Mouse (Mus musculus): Measurements from ENCODE around the gene Fbxo24. TPM values are rescaled to one million over a fixed set of nuclear protein-coding genes. Genes with fewer than 3 reads are reported as not detected.
A peak's percentile ranks its signal among the peaks of the same experiment; 100 is the strongest.

Gene Fbxo24
- polyA plus RNA-seq, 1 experiment from 2014 or later = not detected

- H3K27ac ChIP-seq (replicated peaks) = no peak overlapping the region
- WGBS = 84% methylated on average over 2 of the region's 2 CpGs
- no peak overlapping the region for H3K9ac ChIP-seq (replicated peaks)
- H3K9me3 ChIP-seq = no peaks in the 10 kb centered on the region
- H3K4me2 ChIP-seq (replicated peaks) = no peak overlapping the region
- no peak for ATAC-seq (replicated peaks)
- no peaks in the 10 kb centered on the region for H3K36me3 ChIP-seq
- peaks cover 30% of the 10 kb centered on the region for H3K4me1 ChIP-seq
- H3K4me3 ChIP-seq = no peak overlapping the region
- H3K27me3 ChIP-seq = no peaks in the 10 kb centered on the region
These were observed 30.5 kb downstream of the Fbxo24 start for GRCm38 (mm10) chr5:137598100-137598826.

GRCm38 (mm10) chr5:137597625-137598024 is 31.2 kb downstream of the Fbxo24 start:
- 95% methylated on average over 6 of the region's 6 CpGs for WGBS
- no peak overlapping the region for H3K9ac ChIP-seq (replicated peaks)
- H3K27me3 ChIP-seq = no peaks in the 10 kb centered on the region
- peaks cover 28% of the 10 kb centered on the region for H3K4me1 ChIP-seq
- H3K27ac ChIP-seq (replicated peaks) = no peak overlapping the region
- H3K36me3 ChIP-seq = no peaks in the 10 kb centered on the region
- H3K9me3 ChIP-seq = no peaks in the 10 kb centered on the region
- H3K4me3 ChIP-seq = no peak overlapping the region
- no peak overlapping the region for H3K4me2 ChIP-seq (replicated peaks)
- ATAC-seq (replicated peaks) = no peak

- Histone ChIP-seq H3K27me3 (no peaks in the 10 kb centered on the region), H3K27ac (replicated peaks) (no peak overlapping the region), H3K36me3 (no peaks in the 10 kb centered on the region), H3K9ac (replicated peaks) (no peak overlapping the region), H3K4me1 (peaks cover 21% of the 10 kb centered on the region), H3K4me3 (0 out of 2 replicates have a peak overlapping the region, but pooled peaks have one; percentile 8), H3K9me3 (no peaks in the 10 kb centered on the region), H3K4me2 (replicated peaks) (peak overlapping the region; percentile 3; the same call in 1 of the 2 replicates)
- no peak for ATAC-seq (replicated peaks)
- 36% methylated on average over 30 of the region's 30 CpGs for WGBS
These were observed 32.1 kb downstream of the Fbxo24 start for GRCm38 (mm10) chr5:137596601-137597261.

- no peaks in the 10 kb centered on the region for H3K9me3 ChIP-seq
- no peak overlapping the region for H3K27ac ChIP-seq (replicated peaks)
- ATAC-seq (replicated peaks) = no peak
- H3K4me3 ChIP-seq = no peak overlapping the region
- no peak overlapping the region for H3K4me2 ChIP-seq (replicated peaks)
- H3K36me3 ChIP-seq = no peaks in the 10 kb centered on the region
- 70% methylated on average over 7 of the region's 7 CpGs for WGBS
- no peaks in the 10 kb centered on the region for H3K27me3 ChIP-seq
- H3K9ac ChIP-seq (replicated peaks) = no peak overlapping the region
- H3K4me1 ChIP-seq = peaks cover 16% of the 10 kb centered on the region
These were observed 32.9 kb downstream of the Fbxo24 start for GRCm38 (mm10) chr5:137595921-137596320.

- 72% methylated on average over 5 of the region's 5 CpGs for WGBS
- Histone ChIP-seq H3K4me2 (replicated peaks) (no peak overlapping the region), H3K9ac (replicated peaks) (no peak overlapping the region), H3K36me3 (no peaks in the 10 kb centered on the region), H3K4me1 (no peaks in the 10 kb centered on the region), H3K27me3 (no peaks in the 10 kb centered on the region), H3K9me3 (no peaks in the 10 kb centered on the region), H3K27ac (replicated peaks) (no peak overlapping the region), H3K4me3 (no peak overlapping the region)
- ATAC-seq (replicated peaks) = no peak
These were observed 38.3 kb downstream of the Fbxo24 start for GRCm38 (mm10) chr5:137590507-137590906.

GRCm38 (mm10) chr5:137584976-137585375 is 43.8 kb downstream of the Fbxo24 start:
- Histone ChIP-seq H3K9me3 (no peaks in the 10 kb centered on the region), H3K9ac (replicated peaks) (no peak overlapping the region), H3K4me1 (peaks cover 13% of the 10 kb centered on the region), H3K27me3 (no peaks in the 10 kb centered on the region), H3K4me2 (replicated peaks) (no peak overlapping the region), H3K36me3 (no peaks in the 10 kb centered on the region), H3K4me3 (no peak overlapping the region), H3K27ac (replicated peaks) (no peak overlapping the region)
- no peak for ATAC-seq (replicated peaks)
- 34% methylated on average over 8 of the region's 8 CpGs for WGBS

- Histone ChIP-seq H3K36me3 (no peaks in the 10 kb centered on the region), H3K27me3 (no peaks in the 10 kb centered on the region), H3K9me3 (no peaks in the 10 kb centered on the region), H3K4me2 (replicated peaks) (peak overlapping the region; percentile 57), H3K4me3 (peak overlapping the region; percentile 45), H3K27ac (replicated peaks) (peak overlapping the region; percentile 83), H3K4me1 (peaks cover 13% of the 10 kb centered on the region), H3K9ac (replicated peaks) (peak overlapping the region; percentile 58)
- ATAC-seq (replicated peaks) = peak; percentile 85
- 21% methylated on average over 27 of the region's 27 CpGs for WGBS
These were observed 45.1 kb downstream of the Fbxo24 start for GRCm38 (mm10) chr5:137583670-137584169.

GRCm38 (mm10) chr5:137582702-137583101 is 46.1 kb downstream of the Fbxo24 start:
- peak overlapping the region; percentile 57 for H3K4me2 ChIP-seq (replicated peaks)
- peaks cover 13% of the 10 kb centered on the region for H3K4me1 ChIP-seq
- H3K36me3 ChIP-seq = no peaks in the 10 kb centered on the region
- peak overlapping the region; percentile 45; the same call in 1 of the 2 replicates for H3K4me3 ChIP-seq
- no peak overlapping the region for H3K9ac ChIP-seq (replicated peaks)
- ATAC-seq (replicated peaks) = no peak
- H3K27ac ChIP-seq (replicated peaks) = peak overlapping the region; percentile 83
- no peaks in the 10 kb centered on the region for H3K27me3 ChIP-seq
- H3K9me3 ChIP-seq = no peaks in the 10 kb centered on the region
- WGBS = 48% methylated on average over 8 of the region's 8 CpGs

- Histone ChIP-seq H3K27ac (replicated peaks) (no peak overlapping the region), H3K9me3 (no peaks in the 10 kb centered on the region), H3K36me3 (no peaks in the 10 kb centered on the region), H3K4me3 (no peak overlapping the region), H3K4me2 (replicated peaks) (no peak overlapping the region), H3K27me3 (no peaks in the 10 kb centered on the region), H3K4me1 (peaks cover 13% of the 10 kb centered on the region), H3K9ac (replicated peaks) (no peak overlapping the region)
- no peak for ATAC-seq (replicated peaks)
- WGBS = 83% methylated on average over 6 of the region's 6 CpGs
These were observed 48.6 kb downstream of the Fbxo24 start for GRCm38 (mm10) chr5:137580246-137580645.

- Histone ChIP-seq H3K4me2 (replicated peaks) (peak overlapping the region; percentile 46), H3K27ac (replicated peaks) (no peak overlapping the region), H3K4me1 (peaks cover 6% of the 10 kb centered on the region), H3K9ac (replicated peaks) (peak overlapping the region; percentile 30; the same call in 1 of the 2 replicates), H3K9me3 (no peaks in the 10 kb centered on the region), H3K36me3 (no peaks in the 10 kb centered on the region), H3K4me3 (peak overlapping the region; percentile 27), H3K27me3 (no peaks in the 10 kb centered on the region)
- no peak for ATAC-seq (replicated peaks)
- WGBS = 10% methylated on average over 27 of the region's 27 CpGs
These were observed 54.3 kb downstream of the Fbxo24 start for GRCm38 (mm10) chr5:137574470-137574901.

- Histone ChIP-seq H3K9me3 (no peaks in the 10 kb centered on the region), H3K27ac (replicated peaks) (no peak overlapping the region), H3K4me1 (peaks cover 6% of the 10 kb centered on the region), H3K9ac (replicated peaks) (no peak overlapping the region), H3K36me3 (peaks cover 7% of the 10 kb centered on the region; the same call in 1 of the 2 replicates), H3K4me3 (no peak overlapping the region), H3K4me2 (replicated peaks) (no peak overlapping the region), H3K27me3 (no peaks in the 10 kb centered on the region)
- ATAC-seq (replicated peaks) = no peak
- WGBS = 85% methylated on average over 17 of the region's 17 CpGs
These were observed 57.9 kb downstream of the Fbxo24 start for GRCm38 (mm10) chr5:137570691-137571586.
